Mouse (Mus musculus): ENCODE measurements around the gene Nos1. TPM values are rescaled to one million over a fixed set of nuclear protein-coding genes. Genes with fewer than 3 reads are reported as not detected.

Gene Nos1
- polyA plus RNA-seq, 1 experiment from 2014 or later = 0.02 TPM

DNA sequence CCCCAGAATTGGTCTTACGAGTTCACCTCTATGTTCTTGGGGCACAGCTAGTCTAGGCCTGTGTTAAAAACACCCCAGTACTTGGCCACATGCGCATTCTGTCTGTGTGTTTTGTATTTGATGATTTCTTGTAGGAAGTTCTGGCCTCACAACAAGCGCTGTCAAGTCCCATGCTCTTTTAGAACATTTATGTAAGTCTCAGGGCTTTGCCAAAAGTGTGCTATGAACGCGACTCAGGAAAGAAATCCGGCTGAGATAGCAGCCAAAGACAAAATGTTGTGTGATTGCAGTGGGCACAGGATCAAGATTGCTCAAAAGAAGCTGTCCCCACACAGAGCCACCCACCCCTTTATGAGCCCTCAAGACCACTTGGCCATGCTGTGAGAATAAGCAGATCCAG is 212.7 kb downstream of the Nos1 start:
- Histone ChIP-seq H3K27me3 (replicated peaks) (no peaks in the 10 kb centered on the region), H3K36me3 (peaks cover 93% of the 10 kb centered on the region), H3K4me2 (no peak overlapping the region), H3K4me1 (peaks cover 13% of the 10 kb centered on the region), H3K9ac (no peak overlapping the region), H3K9me3 (replicated peaks) (no peaks in the 10 kb centered on the region), H3K27ac (no peak overlapping the region), H3K4me3 (no peak overlapping the region)
- ATAC-seq = no peak
- 78% methylated on average over 6 of the region's 6 CpGs for WGBS (ENCODE audit: insufficient replicate concordance)

DNA sequence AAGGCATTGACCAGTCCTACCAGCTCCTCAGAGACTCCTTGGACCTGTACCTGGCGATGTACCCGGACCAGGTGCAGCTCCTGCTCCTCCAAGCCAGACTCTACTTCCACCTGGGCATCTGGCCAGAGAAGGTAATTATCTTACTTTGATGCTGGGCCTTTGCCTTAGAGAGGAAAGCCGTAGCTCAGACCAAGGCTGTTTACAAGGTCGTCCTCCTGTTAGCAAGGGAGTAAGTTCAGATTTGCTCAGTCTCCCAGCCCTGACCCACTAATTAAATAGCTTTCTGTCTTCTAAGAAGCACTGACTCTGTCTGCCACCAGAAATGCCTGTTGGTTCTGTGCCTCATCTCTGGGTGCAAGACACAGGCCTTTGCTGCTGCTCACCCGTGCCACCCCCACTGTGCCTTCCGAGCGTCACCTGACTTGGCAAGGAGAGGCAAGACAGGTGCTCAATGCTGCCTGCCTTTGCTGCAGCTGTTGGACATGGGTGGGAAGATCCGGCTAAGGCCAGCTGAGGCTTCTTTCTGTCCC is 214.6 kb downstream of the Nos1 start:
- Histone ChIP-seq H3K4me3 (no peak overlapping the region), H3K9ac (no peak overlapping the region), H3K27me3 (replicated peaks) (no peaks in the 10 kb centered on the region), H3K4me2 (no peak overlapping the region), H3K9me3 (replicated peaks) (no peaks in the 10 kb centered on the region), H3K4me1 (peaks cover 13% of the 10 kb centered on the region), H3K36me3 (peaks cover 94% of the 10 kb centered on the region), H3K27ac (no peak overlapping the region)
- no peak for ATAC-seq
- WGBS (ENCODE audit: insufficient replicate concordance) = 79% methylated on average over 8 of the region's 8 CpGs

DNA sequence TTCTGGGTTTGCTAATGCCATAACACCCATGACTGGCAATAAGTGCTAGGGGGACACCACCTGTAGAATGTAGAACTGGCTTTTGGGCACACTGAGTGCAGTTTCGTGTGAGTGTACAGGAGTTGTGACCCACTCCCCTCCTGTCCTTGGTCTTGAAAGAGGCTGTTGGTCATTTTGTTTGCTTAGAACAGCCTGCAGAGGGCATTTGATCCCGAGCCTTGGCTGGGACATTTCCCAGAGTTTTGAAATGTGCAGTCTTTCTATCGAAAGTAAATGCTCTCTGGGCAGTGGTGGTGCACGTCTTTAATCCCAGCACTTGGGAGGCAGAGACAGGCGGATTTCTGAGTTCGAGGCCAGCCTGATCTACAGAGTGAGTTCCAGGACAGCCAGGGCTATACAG is 215.1 kb downstream of the Nos1 start:
- Histone ChIP-seq H3K9ac (no peak overlapping the region), H3K36me3 (peaks cover 94% of the 10 kb centered on the region), H3K9me3 (replicated peaks) (no peaks in the 10 kb centered on the region), H3K4me3 (no peak overlapping the region), H3K4me1 (peaks cover 13% of the 10 kb centered on the region), H3K27me3 (replicated peaks) (no peaks in the 10 kb centered on the region), H3K4me2 (no peak overlapping the region), H3K27ac (no peak overlapping the region)
- WGBS (ENCODE audit: insufficient replicate concordance) = 70% methylated on average over 6 of the region's 6 CpGs
- no peak for ATAC-seq

- WGBS (ENCODE audit: insufficient replicate concordance) = 71% methylated on average over 6 of the region's 6 CpGs
- Histone ChIP-seq H3K4me2 (no peak overlapping the region), H3K27me3 (replicated peaks) (no peaks in the 10 kb centered on the region), H3K27ac (no peak overlapping the region), H3K4me3 (no peak overlapping the region), H3K9ac (no peak overlapping the region), H3K4me1 (peaks cover 13% of the 10 kb centered on the region), H3K9me3 (replicated peaks) (no peaks in the 10 kb centered on the region), H3K36me3 (peaks cover 91% of the 10 kb centered on the region)
- no peak for ATAC-seq
Observed at GRCm38 (mm10) chr5:117996581-117996980, 215.7 kb downstream of the Nos1 start.

- ATAC-seq = peak; percentile 51; the same call in 1 of the 2 replicates
- H3K4me2 ChIP-seq = no peak overlapping the region
- H3K9ac ChIP-seq = no peak overlapping the region
- peaks cover 92% of the 10 kb centered on the region for H3K36me3 ChIP-seq
- H3K9me3 ChIP-seq (replicated peaks) = no peaks in the 10 kb centered on the region
- H3K4me1 ChIP-seq = peaks cover 13% of the 10 kb centered on the region
- 62% methylated on average over 10 of the region's 10 CpGs for WGBS (ENCODE audit: insufficient replicate concordance)
- H3K27me3 ChIP-seq (replicated peaks) = no peaks in the 10 kb centered on the region
- no peak overlapping the region for H3K4me3 ChIP-seq
- peak overlapping the region; percentile 25; the same call in 1 of the 2 replicates for H3K27ac ChIP-seq
Observed at GRCm38 (mm10) chr5:117997434-117997970, 216.7 kb downstream of the Nos1 start.

DNA sequence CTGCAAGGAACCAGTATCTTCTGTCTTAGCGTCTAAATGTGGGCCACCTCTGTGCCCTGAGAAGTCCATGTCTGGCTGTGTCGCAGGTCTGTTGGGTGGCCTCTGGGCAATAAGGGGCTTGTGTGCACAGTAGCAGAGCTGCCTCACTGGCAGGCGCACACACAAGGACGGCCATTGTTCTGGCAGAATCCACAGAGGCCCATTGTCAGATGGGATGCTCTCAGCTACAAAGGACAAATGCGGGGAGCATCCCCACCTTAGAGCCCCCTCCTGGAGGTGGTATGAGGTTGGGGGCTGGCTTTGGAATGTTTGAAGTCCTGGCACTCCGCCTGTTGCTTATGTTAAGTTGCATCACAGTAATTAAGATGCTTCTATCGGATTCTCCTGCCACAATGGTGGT is 218.2 kb downstream of the Nos1 start:
- H3K27me3 ChIP-seq (replicated peaks) = no peaks in the 10 kb centered on the region
- H3K4me3 ChIP-seq = no peak overlapping the region
- H3K36me3 ChIP-seq = peaks cover 94% of the 10 kb centered on the region
- H3K4me2 ChIP-seq = no peak overlapping the region
- WGBS (ENCODE audit: insufficient replicate concordance) = 70% methylated on average over 7 of the region's 7 CpGs
- H3K4me1 ChIP-seq = peaks cover 13% of the 10 kb centered on the region
- no peak for ATAC-seq
- H3K27ac ChIP-seq = no peak overlapping the region
- no peak overlapping the region for H3K9ac ChIP-seq
- no peaks in the 10 kb centered on the region for H3K9me3 ChIP-seq (replicated peaks)

- no peak overlapping the region for H3K4me3 ChIP-seq
- no peak overlapping the region for H3K27ac ChIP-seq
- no peak overlapping the region for H3K9ac ChIP-seq
- WGBS (ENCODE audit: insufficient replicate concordance) = 81% methylated on average over 11 of the region's 11 CpGs
- no peak for ATAC-seq
- no peak overlapping the region for H3K4me2 ChIP-seq
- no peaks in the 10 kb centered on the region for H3K27me3 ChIP-seq (replicated peaks)
- peaks cover 92% of the 10 kb centered on the region for H3K36me3 ChIP-seq
- H3K9me3 ChIP-seq (replicated peaks) = no peaks in the 10 kb centered on the region
- H3K4me1 ChIP-seq = peaks cover 13% of the 10 kb centered on the region
Observed at GRCm38 (mm10) chr5:117999584-117999983, 218.8 kb downstream of the Nos1 start.

GRCm38 (mm10) chr5:118002059-118002458 is 221.2 kb downstream of the Nos1 start:
- 47% methylated on average over 9 of the region's 9 CpGs for WGBS (ENCODE audit: insufficient replicate concordance)
- H3K27ac ChIP-seq = no peak overlapping the region
- no peak overlapping the region for H3K4me3 ChIP-seq
- ATAC-seq = peak; percentile 19; the same call in 1 of the 2 replicates
- peaks cover 9% of the 10 kb centered on the region for H3K4me1 ChIP-seq
- H3K9me3 ChIP-seq (replicated peaks) = no peaks in the 10 kb centered on the region
- no peak overlapping the region for H3K9ac ChIP-seq
- H3K36me3 ChIP-seq = peaks cover 93% of the 10 kb centered on the region
- H3K27me3 ChIP-seq (replicated peaks) = no peaks in the 10 kb centered on the region
- H3K4me2 ChIP-seq = no peak overlapping the region

DNA sequence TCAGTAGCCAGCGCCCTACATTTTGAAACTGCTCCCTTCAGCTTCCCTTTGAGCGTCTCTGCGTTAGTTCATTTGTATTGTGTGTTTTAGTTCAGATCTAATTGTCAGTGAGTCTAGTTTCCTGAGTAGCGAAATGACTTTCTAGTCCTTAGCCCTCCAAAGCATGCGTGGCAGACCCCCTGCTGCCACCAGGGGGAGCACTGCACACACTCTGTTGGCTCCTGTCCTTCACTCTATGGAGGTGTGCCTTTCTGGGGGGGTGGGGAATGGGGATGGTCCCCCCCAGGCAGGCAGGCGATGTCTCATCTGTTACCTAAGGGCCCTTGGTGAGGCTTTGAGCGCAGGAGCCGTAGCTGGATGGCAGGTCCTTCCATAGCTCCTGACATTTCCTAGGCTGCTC is 223.8 kb downstream of the Nos1 start:
- H3K9ac ChIP-seq = no peak overlapping the region
- no peak overlapping the region for H3K27ac ChIP-seq
- peaks cover 93% of the 10 kb centered on the region for H3K36me3 ChIP-seq
- no peaks in the 10 kb centered on the region for H3K9me3 ChIP-seq (replicated peaks)
- no peaks in the 10 kb centered on the region for H3K27me3 ChIP-seq (replicated peaks)
- H3K4me2 ChIP-seq = no peak overlapping the region
- no peaks in the 10 kb centered on the region for H3K4me1 ChIP-seq
- ATAC-seq = no peak
- H3K4me3 ChIP-seq = no peak overlapping the region
- 75% methylated on average over 8 of the region's 8 CpGs for WGBS (ENCODE audit: insufficient replicate concordance)

DNA sequence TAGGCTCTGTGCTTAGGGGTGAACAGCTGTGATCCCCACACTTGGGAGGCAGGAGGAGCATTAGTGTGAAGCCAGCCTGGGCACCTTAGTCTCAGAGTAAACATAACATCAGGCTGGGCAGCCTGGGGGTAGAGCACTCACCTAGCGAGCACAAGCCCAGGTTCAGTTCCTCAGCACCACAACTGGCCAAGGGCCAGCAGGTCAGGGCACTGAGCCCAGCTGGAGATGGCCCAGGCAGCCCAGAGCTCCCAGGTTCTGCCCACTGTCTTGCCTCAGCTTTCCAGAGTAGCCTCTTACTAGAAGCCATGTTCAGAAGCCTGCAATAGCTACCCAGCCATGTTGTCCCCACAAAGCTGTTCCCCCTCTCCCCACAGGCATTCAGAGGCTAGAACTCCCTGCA is 224.9 kb downstream of the Nos1 start:
- no peak for ATAC-seq
- peaks cover 89% of the 10 kb centered on the region for H3K36me3 ChIP-seq

GRCm38 (mm10) chr5:118008344-118008743 is 227.5 kb downstream of the Nos1 start:
- peaks cover 64% of the 10 kb centered on the region for H3K36me3 ChIP-seq
- WGBS (ENCODE audit: insufficient replicate concordance) = 89% methylated on average over 13 of the region's 13 CpGs

More for the DNA sequence above, 224.9 kb downstream of the Nos1 start:
- 62% methylated on average over 1 of the region's 1 CpGs for WGBS (ENCODE audit: insufficient replicate concordance)
- no peak overlapping the region for H3K4me3 ChIP-seq
- no peak overlapping the region for H3K27ac ChIP-seq
- H3K9me3 ChIP-seq (replicated peaks) = no peaks in the 10 kb centered on the region
- no peaks in the 10 kb centered on the region for H3K27me3 ChIP-seq (replicated peaks)
- no peak overlapping the region for H3K4me2 ChIP-seq
- no peak overlapping the region for H3K9ac ChIP-seq
- H3K4me1 ChIP-seq = no peaks in the 10 kb centered on the region

More at GRCm38 (mm10) chr5:118008344-118008743, 227.5 kb downstream of the Nos1 start:
- no peak overlapping the region for H3K4me2 ChIP-seq
- no peaks in the 10 kb centered on the region for H3K4me1 ChIP-seq
- no peak for ATAC-seq
- no peak overlapping the region for H3K27ac ChIP-seq
- no peaks in the 10 kb centered on the region for H3K9me3 ChIP-seq (replicated peaks)
- no peak overlapping the region for H3K9ac ChIP-seq
- no peak overlapping the region for H3K4me3 ChIP-seq
- H3K27me3 ChIP-seq (replicated peaks) = no peaks in the 10 kb centered on the region

Measured in liver, embryonic 12.5 days (tissue).